Mouse (Mus musculus) forebrain, embryonic 13.5 days (tissue): ENCODE data around the gene Arhgap30. TPM values are rescaled to one million over a fixed set of nuclear protein-coding genes. Genes with fewer than 3 reads are reported as not detected.

Experiments used
- ATAC-seq: fragments of 200-750 bp; cut with Nextera tagmentation; 2 replicates; pipeline ENCODE4 v1.8.0; 2017
- H3K27ac ChIP-seq: fragments of 300-500 bp; sonication (generic); 2 replicates; pipeline ENCODE4 v1.5.1; 2015; ENCODE audit warnings: inconsistent platforms, mild to moderate bottlenecking, moderate library complexity
- H3K27me3 ChIP-seq: fragments of 300-500 bp; sonication (generic); 2 replicates; pipeline ENCODE4 v1.6.1; 2015; ENCODE audit warnings: mild to moderate bottlenecking, inconsistent platforms
- H3K36me3 ChIP-seq: fragments of 300-500 bp; sonication (generic); 2 replicates; pipeline ENCODE4 v1.6.1; 2015; ENCODE audit warnings: mild to moderate bottlenecking, inconsistent platforms; ENCODE audit not compliant: poor library complexity, severe bottlenecking
- H3K4me1 ChIP-seq: fragments of 300-500 bp; sonication (generic); 2 replicates; pipeline ENCODE4 v1.6.1; 2015; ENCODE audit warnings: inconsistent platforms
- H3K4me2 ChIP-seq: fragments of 300-500 bp; sonication (generic); 2 replicates; pipeline ENCODE4 v1.6.1; 2015; ENCODE audit warnings: inconsistent platforms, mild to moderate bottlenecking, moderate library complexity
- H3K4me3 ChIP-seq: fragments of 300-500 bp; sonication (generic); 2 replicates; pipeline ENCODE4 v1.5.1; 2015; ENCODE audit warnings: mild to moderate bottlenecking, inconsistent platforms
- H3K9ac ChIP-seq: fragments of 300-500 bp; sonication (generic); 2 replicates; pipeline ENCODE4 v1.6.1; 2015; ENCODE audit warnings: mild to moderate bottlenecking, inconsistent platforms
- H3K9me3 ChIP-seq: fragments of 300-500 bp; sonication (generic); replicated peaks from 2 replicates; pipeline ENCODE4 v1.6.1; 2016; ENCODE audit warnings: inconsistent platforms
- WGBS: fragments of 180-500 bp; shearing (Covaris S2); methylation state at CpG from one replicate; pipeline ENCODE4 v1.1.7; 2015; 5-methylcytosine and 5-hydroxymethylcytosine counted together
- polyA plus RNA-seq: library from polyadenylated mRNA; unstranded; fragments of >200 nt; fragmentation: Nextera tagmentation; extraction: Ambion mirVana; gene quantifications from 2 replicates; pipeline ENCODE4 v1.2.1, GENCODE M21; 2015

The Arhgap30 gene
- polyA plus RNA-seq, 1 experiment from 2014 or later: 0.36 TPM

- Histone ChIP-seq H3K4me1 (peaks cover 11% of the 10 kb centered on the region), H3K4me2 (no peak overlapping the region), H3K27ac (no peak overlapping the region), H3K9me3 (no peaks in the 10 kb centered on the region), H3K9ac (no peak overlapping the region), H3K27me3 (peaks cover 17% of the 10 kb centered on the region), H3K4me3 (no peak overlapping the region), H3K36me3 (no peaks in the 10 kb centered on the region)
- WGBS: 86% methylated on average over 11 of the region's 11 CpGs
- ATAC-seq: no peak
Observed at GRCm38 (mm10) chr1:171382096-171382620, 6.6 kb upstream of the Arhgap30 start.

- Histone ChIP-seq H3K4me3 (no peak overlapping the region), H3K36me3 (no peaks in the 10 kb centered on the region), H3K9me3 (no peaks in the 10 kb centered on the region), H3K4me2 (no peak overlapping the region), H3K4me1 (peaks cover 11% of the 10 kb centered on the region), H3K9ac (no peak overlapping the region), H3K27ac (no peak overlapping the region), H3K27me3 (peaks cover 17% of the 10 kb centered on the region)
- ATAC-seq: 0 out of 2 replicates have a peak, but pooled peaks have one; percentile 7
- 68% methylated on average over 9 of the region's 9 CpGs for WGBS
Observed at GRCm38 (mm10) chr1:171384361-171384760, 4.4 kb upstream of the Arhgap30 start.

DNA sequence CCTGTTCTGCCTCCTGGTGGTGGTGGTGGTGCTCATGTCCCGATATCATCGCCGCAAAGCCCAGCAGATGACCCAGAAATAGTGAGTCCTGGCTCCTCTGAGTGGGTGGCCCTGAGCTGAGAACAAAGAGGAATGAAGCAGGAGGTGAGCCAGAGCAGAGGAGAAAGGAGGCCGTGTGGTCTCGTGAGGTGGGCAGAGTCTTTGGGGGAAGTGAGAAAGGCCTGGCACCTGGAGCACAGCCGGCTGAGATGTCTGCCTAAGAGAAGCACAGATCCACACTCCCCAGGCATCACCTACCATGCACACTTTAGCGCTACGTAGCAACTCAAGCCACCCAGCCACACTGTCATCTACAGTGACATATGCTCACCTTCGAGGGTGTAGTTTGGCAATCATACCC, 3.6 kb upstream of the Arhgap30 start:
- 65% methylated on average over 9 of the region's 9 CpGs for WGBS
- H3K4me2 ChIP-seq: no peak overlapping the region

DNA sequence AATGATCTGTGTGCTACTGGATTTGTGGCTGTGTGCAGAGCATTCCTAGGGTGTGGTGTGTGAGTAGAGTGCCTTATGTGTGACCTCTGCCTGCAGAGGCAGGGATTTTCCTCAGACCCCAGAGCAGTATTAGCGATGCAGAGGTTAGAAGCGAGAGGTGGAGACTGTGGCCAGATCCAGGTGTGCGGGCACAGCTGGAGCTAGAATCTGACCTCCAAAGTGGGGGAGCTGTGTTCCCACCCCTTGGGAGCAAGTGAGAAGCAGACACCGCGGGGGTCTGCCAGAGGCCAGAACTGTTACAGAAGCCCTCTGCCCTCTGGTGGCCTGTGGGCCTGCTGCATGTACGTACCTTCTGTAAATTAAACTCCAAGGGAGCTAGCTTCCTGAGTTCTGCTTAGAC, 1.7 kb upstream of the Arhgap30 start:
- Histone ChIP-seq H3K27me3 (no peaks in the 10 kb centered on the region), H3K9ac (no peak overlapping the region), H3K4me2 (no peak overlapping the region), H3K27ac (no peak overlapping the region), H3K4me1 (no peaks in the 10 kb centered on the region), H3K9me3 (no peaks in the 10 kb centered on the region), H3K4me3 (no peak overlapping the region), H3K36me3 (no peaks in the 10 kb centered on the region)
- no peak for ATAC-seq
- WGBS: 25% methylated on average over 6 of the region's 6 CpGs

More for the DNA sequence above, 3.6 kb upstream of the Arhgap30 start:
- Histone ChIP-seq H3K9ac (no peak overlapping the region), H3K27me3 (peaks cover 9% of the 10 kb centered on the region), H3K36me3 (no peaks in the 10 kb centered on the region), H3K27ac (no peak overlapping the region), H3K4me3 (no peak overlapping the region), H3K9me3 (no peaks in the 10 kb centered on the region), H3K4me1 (peaks cover 3% of the 10 kb centered on the region)
- no peak for ATAC-seq

GRCm38 (mm10) chr1:171390101-171390500, 1.3 kb downstream of the Arhgap30 start:
- Histone ChIP-seq H3K36me3 (no peaks in the 10 kb centered on the region), H3K4me2 (no peak overlapping the region), H3K27me3 (no peaks in the 10 kb centered on the region), H3K4me1 (no peaks in the 10 kb centered on the region), H3K9me3 (no peaks in the 10 kb centered on the region), H3K9ac (no peak overlapping the region), H3K27ac (no peak overlapping the region), H3K4me3 (no peak overlapping the region)
- 82% methylated on average over 4 of the region's 4 CpGs for WGBS
- ATAC-seq: no peak

GRCm38 (mm10) chr1:171401821-171402220, 13.1 kb downstream of the Arhgap30 start:
- H3K27ac ChIP-seq: no peak overlapping the region
- WGBS: 79% methylated on average over 4 of the region's 4 CpGs
- no peaks in the 10 kb centered on the region for H3K36me3 ChIP-seq
- peaks cover 10% of the 10 kb centered on the region; the same call in 1 of the 2 replicates for H3K27me3 ChIP-seq
- H3K9me3 ChIP-seq: no peaks in the 10 kb centered on the region
- H3K9ac ChIP-seq: no peak overlapping the region
- no peak overlapping the region for H3K4me3 ChIP-seq
- no peak overlapping the region for H3K4me2 ChIP-seq
- no peak for ATAC-seq
- H3K4me1 ChIP-seq: no peaks in the 10 kb centered on the region

- Histone ChIP-seq H3K9ac (no peak overlapping the region), H3K27me3 (peaks cover 16% of the 10 kb centered on the region; the same call in 1 of the 2 replicates), H3K27ac (no peak overlapping the region), H3K4me2 (no peak overlapping the region), H3K4me1 (no peaks in the 10 kb centered on the region), H3K4me3 (no peak overlapping the region), H3K36me3 (no peaks in the 10 kb centered on the region), H3K9me3 (no peaks in the 10 kb centered on the region)
- no peak for ATAC-seq
- 89% methylated on average over 9 of the region's 9 CpGs for WGBS
Observed at GRCm38 (mm10) chr1:171402991-171403390, 14.2 kb downstream of the Arhgap30 start.

DNA sequence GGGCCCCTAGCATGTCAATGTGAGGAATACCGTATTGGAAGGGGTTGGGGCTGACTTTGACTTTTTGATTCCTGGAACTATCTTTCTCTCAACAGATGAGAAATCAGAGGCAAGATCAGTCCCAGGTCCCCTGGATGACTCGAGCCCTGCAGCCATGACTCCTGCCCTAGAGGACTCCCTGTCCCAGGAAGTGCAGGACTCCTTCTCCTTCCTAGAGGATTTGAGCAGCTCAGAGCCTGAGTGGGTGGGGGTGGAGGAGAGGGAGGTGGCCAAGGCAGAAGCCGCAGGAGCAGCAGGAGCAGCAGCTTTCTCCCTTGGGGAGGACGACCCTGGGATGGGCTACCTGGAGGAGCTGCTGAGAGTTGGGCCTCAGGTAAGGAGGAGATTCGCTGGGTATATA, 18.5 kb downstream of the Arhgap30 start:
- Histone ChIP-seq H3K27me3 (peaks cover 26% of the 10 kb centered on the region), H3K4me3 (no peak overlapping the region), H3K9ac (no peak overlapping the region), H3K9me3 (no peaks in the 10 kb centered on the region), H3K27ac (no peak overlapping the region), H3K4me2 (no peak overlapping the region), H3K36me3 (no peaks in the 10 kb centered on the region), H3K4me1 (no peaks in the 10 kb centered on the region)
- ATAC-seq: no peak
- 86% methylated on average over 5 of the region's 5 CpGs for WGBS

- 79% methylated on average over 1 of the region's 1 CpGs for WGBS
- 0 out of 2 replicates have a peak overlapping the region, but pooled peaks have one; percentile 92 for H3K4me3 ChIP-seq
- H3K4me2 ChIP-seq: no peak overlapping the region
- no peaks in the 10 kb centered on the region for H3K9me3 ChIP-seq
- H3K27ac ChIP-seq: no peak overlapping the region
- peaks cover 21% of the 10 kb centered on the region for H3K4me1 ChIP-seq
- no peak for ATAC-seq
- peaks cover 26% of the 10 kb centered on the region for H3K27me3 ChIP-seq
- peaks cover 8% of the 10 kb centered on the region for H3K36me3 ChIP-seq
- no peak overlapping the region for H3K9ac ChIP-seq
Observed at GRCm38 (mm10) chr1:171410231-171410630, 21.5 kb downstream of the Arhgap30 start.

DNA sequence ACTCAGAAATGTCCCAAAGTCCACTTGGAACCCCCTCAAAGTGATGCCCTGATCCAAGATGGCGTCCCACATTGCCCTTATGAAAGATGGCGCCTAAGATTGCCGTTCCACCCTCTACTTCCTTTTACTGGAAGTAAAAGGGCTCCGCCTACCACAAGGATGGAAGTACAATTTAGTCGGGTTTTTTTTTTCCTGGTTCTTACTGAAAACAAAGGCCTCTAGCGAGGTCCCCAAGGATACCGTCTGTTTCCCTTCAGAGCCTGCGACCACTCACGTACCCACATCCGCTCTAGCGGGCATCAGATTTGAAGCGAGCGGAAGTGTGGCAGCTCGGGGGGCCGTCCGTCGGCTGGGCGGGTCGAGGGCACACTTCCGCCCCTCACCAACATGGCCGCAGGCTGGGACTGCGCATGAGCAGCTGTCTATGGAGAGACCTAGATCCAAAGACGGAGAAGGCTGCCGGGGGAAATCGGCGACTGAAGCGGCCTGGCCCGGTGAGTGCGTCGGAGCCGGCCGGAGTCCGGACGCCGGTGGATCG, 22.3 kb downstream of the Arhgap30 start, which contains the start of gene Usf1:
Gene Usf1 (plus strand): TSS at position 367 of the 538 bp plus-strand sequence.
- H3K4me2 ChIP-seq: peak within 1 kb of the TSS; percentile 60
- H3K9me3 ChIP-seq: no peaks in the 10 kb centered on the region
- H3K9ac ChIP-seq: peak within 1 kb of the TSS; percentile 98
- under 1% methylated on average over 36 of the region's 36 CpGs for WGBS
- peak; percentile 97 for ATAC-seq
- H3K36me3 ChIP-seq: peaks cover 15% of the 10 kb centered on the region
- peak within 1 kb of the TSS; percentile 92 for H3K4me3 ChIP-seq
- H3K27ac ChIP-seq: peak within 1 kb of the TSS; percentile 92
- peaks cover 23% of the 10 kb centered on the region for H3K27me3 ChIP-seq
- H3K4me1 ChIP-seq: peaks cover 21% of the 10 kb centered on the region

DNA sequence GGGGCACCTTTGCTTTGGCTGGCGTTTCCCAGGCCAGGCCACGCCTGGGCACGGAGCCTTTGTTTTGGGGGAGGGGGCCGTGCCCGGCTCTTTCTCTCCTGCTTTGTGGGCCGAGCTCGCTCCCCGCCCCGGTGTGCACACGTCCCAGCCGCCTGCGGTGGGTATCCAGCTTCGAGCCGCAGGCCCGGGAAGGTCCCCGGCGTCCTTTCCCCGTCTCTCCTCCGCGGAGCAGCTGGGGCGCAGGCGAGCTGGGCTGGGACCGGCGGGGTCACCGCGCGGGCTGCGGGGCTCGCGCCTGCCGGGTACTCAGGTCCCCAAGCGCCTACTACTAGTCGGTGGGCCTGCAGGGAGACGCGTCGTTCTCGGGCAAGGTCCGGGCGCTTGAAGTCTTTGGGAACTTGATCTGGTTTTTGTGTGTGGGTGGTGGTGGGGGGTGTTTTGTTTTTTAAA, 22.8 kb downstream of the Arhgap30 start:
- peaks cover 21% of the 10 kb centered on the region for H3K4me1 ChIP-seq
- no peaks in the 10 kb centered on the region for H3K9me3 ChIP-seq
- H3K36me3 ChIP-seq: peaks cover 20% of the 10 kb centered on the region
- peak overlapping the region; percentile 60 for H3K4me2 ChIP-seq
- peak overlapping the region; percentile 98 for H3K9ac ChIP-seq
- peak; percentile 82 for ATAC-seq
- H3K27me3 ChIP-seq: peaks cover 20% of the 10 kb centered on the region
- peak overlapping the region; percentile 92 for H3K27ac ChIP-seq
- under 1% methylated on average over 27 of the region's 39 CpGs for WGBS
- H3K4me3 ChIP-seq: peak overlapping the region; percentile 92

DNA sequence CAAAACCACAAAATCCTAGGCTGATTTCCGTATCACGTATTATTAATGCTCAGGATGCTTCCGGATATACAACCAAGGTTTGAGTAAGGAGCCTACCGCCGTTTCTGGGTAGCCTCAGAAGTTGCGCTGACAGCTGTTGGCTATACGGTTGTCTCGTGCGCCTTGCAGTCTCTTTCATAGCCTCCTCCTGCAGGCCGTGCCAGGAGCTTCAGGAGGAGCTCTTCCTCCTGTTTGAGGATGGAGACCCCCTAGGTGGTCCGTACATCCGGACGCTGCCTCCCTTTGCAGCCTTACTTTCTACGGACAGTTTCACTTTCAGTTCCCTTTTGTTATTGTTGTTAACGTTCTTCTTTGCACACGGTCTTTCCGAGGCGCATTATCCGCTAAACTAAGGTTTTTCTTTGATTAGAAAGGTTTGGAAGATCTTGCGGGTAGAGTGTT, 23.3 kb downstream of the Arhgap30 start:
- ATAC-seq: peak; percentile 39
- H3K36me3 ChIP-seq: peaks cover 25% of the 10 kb centered on the region
- no peaks in the 10 kb centered on the region for H3K9me3 ChIP-seq
- H3K4me1 ChIP-seq: peaks cover 21% of the 10 kb centered on the region
- H3K27ac ChIP-seq: peak overlapping the region; percentile 92
- WGBS: 2% methylated on average over 20 of the region's 20 CpGs
- peaks cover 20% of the 10 kb centered on the region for H3K27me3 ChIP-seq
- peak overlapping the region; percentile 92 for H3K4me3 ChIP-seq
- H3K4me2 ChIP-seq: peak overlapping the region; percentile 60
- H3K9ac ChIP-seq: peak overlapping the region; percentile 98
